Mouse (Mus musculus) hindbrain, embryonic 12.5 days (tissue): ENCODE measurements around the gene Cdk9. TPM values are rescaled to one million over a fixed set of nuclear protein-coding genes. Genes with fewer than 3 reads are reported as not detected.

Experiments used
- ATAC-seq: fragments of 200-750 bp; cut with Nextera tagmentation; 2 replicates; pipeline ENCODE4 v1.8.0; 2017; ENCODE audit warnings: moderate TSS enrichment; ENCODE audit not compliant: low FRiP score
- H3K27ac ChIP-seq: fragments of 300-500 bp; sonication (generic); 2 replicates; pipeline ENCODE4 v1.5.1; 2016; ENCODE audit warnings: mild to moderate bottlenecking
- H3K27me3 ChIP-seq: fragments of 300-500 bp; sonication (generic); 2 replicates; pipeline ENCODE4 v1.6.1; 2016; ENCODE audit warnings: mild to moderate bottlenecking
- H3K36me3 ChIP-seq: fragments of 300-500 bp; sonication (generic); 2 replicates; pipeline ENCODE4 v1.6.1; 2016; ENCODE audit warnings: mild to moderate bottlenecking
- H3K4me1 ChIP-seq: fragments of 300-500 bp; sonication (generic); 2 replicates; pipeline ENCODE4 v1.6.1; 2016
- H3K4me2 ChIP-seq: fragments of 300-500 bp; sonication (generic); replicated peaks from 2 replicates; pipeline ENCODE4 v1.6.1; 2016; ENCODE audit warnings: mild to moderate bottlenecking
- H3K4me3 ChIP-seq: fragments of 300-500 bp; sonication (generic); 2 replicates; pipeline ENCODE4 v1.5.1; 2016; ENCODE audit warnings: mild to moderate bottlenecking
- H3K9ac ChIP-seq: fragments of 300-500 bp; sonication (generic); 2 replicates; pipeline ENCODE4 v1.6.1; 2016; ENCODE audit warnings: mild to moderate bottlenecking, moderate library complexity
- H3K9me3 ChIP-seq: fragments of 300-500 bp; sonication (generic); replicated peaks from 2 replicates; pipeline ENCODE4 v1.6.1; 2016; ENCODE audit warnings: mild to moderate bottlenecking
- WGBS: fragments of 180-500 bp; shearing (Covaris S2); methylation state at CpG from one replicate; pipeline ENCODE4 v1.1.7; 2016; 5-methylcytosine and 5-hydroxymethylcytosine counted together
- polyA plus RNA-seq: library from polyadenylated mRNA; unstranded; fragments of >200 nt; fragmentation: Nextera tagmentation; extraction: Ambion mirVana; gene quantifications from 2 replicates; pipeline ENCODE4 v1.2.1, GENCODE M21; 2016

Gene Cdk9
- polyA plus RNA-seq: 99.0 and 101 TPM in 2 replicates

DNA sequence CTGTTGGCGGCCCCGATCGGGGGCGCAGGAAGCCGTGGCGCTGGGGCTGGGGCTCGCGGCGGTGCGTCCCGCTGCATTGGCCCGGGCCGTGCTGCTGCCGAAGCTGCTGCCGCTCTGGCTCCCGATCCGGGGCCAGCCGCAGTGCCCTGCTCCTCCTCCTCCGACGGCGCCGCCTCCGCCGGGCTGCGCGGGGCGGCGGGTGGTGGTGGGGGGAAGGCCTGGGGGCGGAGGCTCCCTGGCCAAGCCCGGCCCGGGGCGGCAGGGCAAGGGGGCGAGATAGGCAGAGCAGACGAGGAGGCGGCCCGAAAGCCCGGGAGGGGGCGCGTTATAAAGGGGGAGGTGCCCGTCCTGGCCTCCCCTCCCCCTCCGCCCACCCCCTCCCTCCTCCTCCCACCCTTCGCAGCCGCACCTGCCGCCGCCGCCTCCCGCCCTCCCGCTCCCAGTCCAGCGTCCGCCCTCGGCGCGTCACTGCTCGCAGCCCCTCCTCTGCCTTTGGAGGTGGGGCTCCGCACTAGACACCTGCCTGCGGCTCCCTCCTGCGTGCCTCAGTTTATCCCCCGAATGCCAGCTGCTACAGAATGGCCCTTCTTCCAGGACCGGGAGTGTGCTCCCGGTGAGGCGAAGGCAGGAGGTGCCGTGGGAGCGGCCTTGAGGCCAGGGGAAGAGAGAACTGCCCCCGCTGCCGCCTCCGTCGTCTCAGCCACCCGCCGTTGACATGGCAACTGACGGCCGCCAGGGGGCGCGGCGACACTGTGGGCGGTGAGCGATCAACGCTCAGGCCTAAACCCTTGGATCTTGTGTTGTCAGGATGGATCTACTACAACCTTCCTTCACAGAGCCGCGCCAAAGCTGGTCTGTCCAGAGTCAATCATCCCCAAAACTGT is at the start of gene Cdk9:
TSS of gene Cdk9 (minus strand) at position 143 of the 884 bp plus-strand sequence.
- H3K27me3 ChIP-seq: no peaks in the 10 kb centered on the region
- peak within 1 kb of the TSS; percentile 94 for H3K9ac ChIP-seq
- H3K4me2 ChIP-seq: peak within 1 kb of the TSS; percentile 97
- peaks cover 22% of the 10 kb centered on the region for H3K4me1 ChIP-seq
- peaks cover 24% of the 10 kb centered on the region for H3K36me3 ChIP-seq
- ATAC-seq: peak; percentile 82
- under 1% methylated on average over 44 of the region's 79 CpGs for WGBS
- H3K9me3 ChIP-seq: no peaks in the 10 kb centered on the region
- H3K4me3 ChIP-seq: peak within 1 kb of the TSS; percentile 93
- peak within 1 kb of the TSS; percentile 99 for H3K27ac ChIP-seq

DNA sequence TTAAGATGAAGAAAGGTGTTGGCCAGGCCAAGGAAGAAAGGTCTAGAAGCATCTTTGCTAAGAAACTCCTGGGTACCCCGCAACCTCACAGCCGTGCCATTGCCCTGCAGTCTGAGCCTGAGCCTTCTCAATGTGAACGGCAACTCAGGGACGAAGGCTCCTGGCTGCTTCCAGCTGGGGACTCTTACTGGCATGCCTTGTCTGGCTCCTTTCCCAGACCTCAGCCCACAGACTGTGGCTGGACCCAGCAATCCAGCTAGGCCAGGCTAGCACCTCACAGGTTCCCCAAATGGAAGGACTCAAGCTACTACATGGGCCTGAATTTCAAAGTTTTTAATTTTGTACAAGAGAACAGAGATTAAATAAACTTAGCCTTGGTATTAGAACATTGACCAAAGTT is 49.0 kb upstream of the Cdk9 start:
- ATAC-seq: no peak
- Histone ChIP-seq H3K4me3 (no peak overlapping the region), H3K9me3 (no peaks in the 10 kb centered on the region), H3K27me3 (no peaks in the 10 kb centered on the region), H3K4me2 (no peak overlapping the region), H3K4me1 (peaks cover 20% of the 10 kb centered on the region), H3K36me3 (peaks cover 34% of the 10 kb centered on the region), H3K27ac (no peak overlapping the region), H3K9ac (no peak overlapping the region)
- WGBS: 90% methylated on average over 4 of the region's 4 CpGs

DNA sequence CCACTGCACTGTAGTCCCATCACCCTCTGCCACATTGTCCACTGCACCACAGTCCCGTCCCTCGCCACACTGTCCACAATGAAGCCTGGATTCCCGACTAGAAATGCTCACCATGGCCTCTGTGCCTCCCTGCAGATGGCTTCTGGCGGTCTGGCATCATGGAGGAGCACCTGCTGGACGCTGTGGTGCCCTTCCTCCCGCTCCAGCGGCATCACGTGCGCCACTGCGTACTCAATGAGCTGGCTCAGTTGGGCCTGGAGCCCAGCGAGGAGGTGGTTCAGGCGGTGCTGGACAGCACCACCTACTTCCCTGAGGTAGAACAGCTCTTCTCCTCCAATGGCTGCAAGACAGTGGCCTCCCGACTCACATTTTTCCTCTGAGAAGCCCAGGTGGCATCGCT is 48.5 kb upstream of the Cdk9 start:
- 88% methylated on average over 14 of the region's 14 CpGs for WGBS
- Histone ChIP-seq H3K36me3 (peaks cover 34% of the 10 kb centered on the region), H3K27ac (no peak overlapping the region), H3K9ac (no peak overlapping the region), H3K4me3 (no peak overlapping the region), H3K4me1 (peaks cover 16% of the 10 kb centered on the region), H3K27me3 (no peaks in the 10 kb centered on the region), H3K4me2 (no peak overlapping the region), H3K9me3 (no peaks in the 10 kb centered on the region)
- ATAC-seq: no peak

DNA sequence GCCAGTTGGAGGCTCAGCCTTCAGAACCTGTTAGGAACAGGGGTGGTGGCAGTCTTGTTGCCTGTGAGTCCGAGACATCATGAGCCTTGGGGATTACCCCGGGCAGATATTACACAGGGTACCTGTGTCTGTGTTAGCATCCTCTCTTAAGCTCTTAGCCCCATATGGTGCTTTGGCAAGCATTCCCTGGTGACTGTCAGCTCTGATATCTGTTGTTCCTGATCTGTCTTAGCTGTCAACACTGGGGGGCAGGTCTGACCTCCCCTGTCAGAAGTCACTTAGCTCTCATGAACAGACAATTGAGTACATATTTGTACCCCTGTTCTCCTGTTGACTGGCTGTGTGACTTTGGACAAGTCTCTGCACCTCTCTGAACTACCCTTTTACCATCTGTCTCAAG is 46.1 kb upstream of the Cdk9 start:
- Histone ChIP-seq H3K4me2 (no peak overlapping the region), H3K9ac (no peak overlapping the region), H3K4me1 (peaks cover 16% of the 10 kb centered on the region), H3K36me3 (peaks cover 44% of the 10 kb centered on the region), H3K27me3 (no peaks in the 10 kb centered on the region), H3K4me3 (no peak overlapping the region), H3K9me3 (no peaks in the 10 kb centered on the region), H3K27ac (no peak overlapping the region)
- no peak for ATAC-seq
- 93% methylated on average over 2 of the region's 2 CpGs for WGBS

DNA sequence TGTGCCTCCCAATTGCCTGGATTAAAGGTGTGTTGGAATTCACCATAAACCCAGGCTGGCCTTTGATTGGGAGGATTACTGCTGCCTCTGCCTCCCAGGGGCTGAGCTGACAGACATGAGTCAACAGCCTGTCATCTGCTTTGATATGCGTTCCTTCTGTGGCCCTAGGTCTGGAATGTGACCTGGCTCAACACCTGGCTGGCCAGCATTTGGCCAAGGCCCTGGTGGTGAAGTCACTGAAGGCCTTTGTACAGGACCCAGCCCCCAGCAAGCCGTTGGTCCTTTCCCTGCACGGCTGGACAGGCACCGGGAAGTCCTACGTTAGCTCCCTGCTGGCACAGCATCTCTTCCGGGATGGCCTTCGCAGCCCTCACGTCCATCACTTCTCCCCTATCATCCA is 45.6 kb upstream of the Cdk9 start:
- ATAC-seq: no peak
- no peaks in the 10 kb centered on the region for H3K27me3 ChIP-seq
- H3K4me2 ChIP-seq: no peak overlapping the region
- no peak overlapping the region for H3K4me3 ChIP-seq
- WGBS: 66% methylated on average over 8 of the region's 8 CpGs
- H3K36me3 ChIP-seq: peaks cover 47% of the 10 kb centered on the region
- no peak overlapping the region for H3K27ac ChIP-seq
- peak overlapping the region; percentile 84; the same call in 1 of the 2 replicates for H3K9ac ChIP-seq
- peaks cover 16% of the 10 kb centered on the region for H3K4me1 ChIP-seq
- no peaks in the 10 kb centered on the region for H3K9me3 ChIP-seq

GRCm38 (mm10) chr2:32757056-32757845 is 44.4 kb upstream of the Cdk9 start, which contains the start of gene Tor2a:
Tor2a (plus strand) TSS chr2:32757234.
- peak within 1 kb of the TSS; percentile 84 for H3K9ac ChIP-seq
- H3K27ac ChIP-seq: peak within 1 kb of the TSS; percentile 90
- no peaks in the 10 kb centered on the region for H3K9me3 ChIP-seq
- peak; percentile 92 for ATAC-seq
- H3K4me2 ChIP-seq: peak within 1 kb of the TSS; percentile 55
- no peaks in the 10 kb centered on the region for H3K27me3 ChIP-seq
- peak within 1 kb of the TSS; percentile 71 for H3K4me3 ChIP-seq
- WGBS: under 1% methylated on average over 65 of the region's 66 CpGs
- peaks cover 43% of the 10 kb centered on the region for H3K36me3 ChIP-seq
- peaks cover 19% of the 10 kb centered on the region for H3K4me1 ChIP-seq

DNA sequence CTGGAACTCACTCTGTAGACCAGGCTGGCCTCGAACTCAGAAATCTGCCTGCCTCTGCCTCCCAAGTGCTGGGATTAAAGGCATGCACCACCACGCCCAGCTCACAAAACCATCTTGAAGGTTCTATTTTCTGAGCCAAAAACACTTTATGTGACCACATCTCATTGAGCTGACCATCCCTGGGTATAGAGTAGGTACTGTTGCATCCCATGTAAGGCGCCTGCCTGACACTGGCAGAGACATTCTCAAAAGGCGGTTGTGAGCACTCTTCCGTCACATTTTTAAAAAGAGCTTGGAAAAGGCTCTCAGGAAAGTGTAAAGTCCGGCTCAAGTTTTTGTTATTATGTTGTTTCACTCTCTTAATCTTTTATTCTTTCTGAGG is 43.8 kb upstream of the Cdk9 start:
- no peaks in the 10 kb centered on the region for H3K27me3 ChIP-seq
- no peak overlapping the region for H3K27ac ChIP-seq
- peak overlapping the region; percentile 55; the same call in 1 of the 2 replicates for H3K4me2 ChIP-seq
- peak; percentile 41; the same call in 1 of the 2 replicates for ATAC-seq
- 34% methylated on average over 6 of the region's 6 CpGs for WGBS
- no peaks in the 10 kb centered on the region for H3K9me3 ChIP-seq
- peaks cover 25% of the 10 kb centered on the region for H3K4me1 ChIP-seq
- H3K9ac ChIP-seq: no peak overlapping the region
- no peak overlapping the region for H3K4me3 ChIP-seq
- H3K36me3 ChIP-seq: peaks cover 37% of the 10 kb centered on the region

DNA sequence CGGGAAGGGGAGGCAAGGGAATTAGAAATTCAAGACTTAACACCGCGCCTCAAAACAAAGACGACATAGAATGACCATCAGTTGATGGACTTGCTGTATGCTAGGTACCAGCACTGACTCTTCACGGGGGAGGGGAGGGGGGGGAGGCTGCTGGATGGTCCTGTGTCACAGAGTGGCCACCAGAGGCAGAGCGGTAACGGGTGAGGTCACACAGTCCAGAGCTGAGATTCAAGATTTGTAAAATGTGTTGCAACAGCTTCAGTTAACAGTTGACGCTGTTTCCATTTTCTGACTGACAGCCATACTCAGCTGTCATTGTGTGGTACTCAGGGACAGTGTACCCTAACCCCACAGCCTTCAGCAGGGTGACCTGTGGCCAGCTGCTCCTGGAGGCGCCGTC is 39.3 kb upstream of the Cdk9 start:
- no peaks in the 10 kb centered on the region for H3K27me3 ChIP-seq
- peak overlapping the region; percentile 88 for H3K27ac ChIP-seq
- H3K4me1 ChIP-seq: peaks cover 24% of the 10 kb centered on the region
- peak overlapping the region; percentile 57 for H3K4me2 ChIP-seq
- ATAC-seq: no peak
- peak overlapping the region; percentile 35 for H3K4me3 ChIP-seq
- H3K36me3 ChIP-seq: peaks cover 41% of the 10 kb centered on the region
- 62% methylated on average over 10 of the region's 10 CpGs for WGBS
- H3K9ac ChIP-seq: peak overlapping the region; percentile 63; the same call in 1 of the 2 replicates
- H3K9me3 ChIP-seq: no peaks in the 10 kb centered on the region

GRCm38 (mm10) chr2:32751665-32752033 is 38.8 kb upstream of the Cdk9 start:
- Histone ChIP-seq H3K9ac (peak overlapping the region; percentile 63), H3K4me2 (peak overlapping the region; percentile 57), H3K27me3 (no peaks in the 10 kb centered on the region), H3K4me3 (peak overlapping the region; percentile 35), H3K4me1 (peaks cover 24% of the 10 kb centered on the region), H3K9me3 (no peaks in the 10 kb centered on the region), H3K27ac (peak overlapping the region; percentile 88), H3K36me3 (peaks cover 47% of the 10 kb centered on the region)
- no peak for ATAC-seq
- WGBS: 17% methylated on average over 9 of the region's 10 CpGs

DNA sequence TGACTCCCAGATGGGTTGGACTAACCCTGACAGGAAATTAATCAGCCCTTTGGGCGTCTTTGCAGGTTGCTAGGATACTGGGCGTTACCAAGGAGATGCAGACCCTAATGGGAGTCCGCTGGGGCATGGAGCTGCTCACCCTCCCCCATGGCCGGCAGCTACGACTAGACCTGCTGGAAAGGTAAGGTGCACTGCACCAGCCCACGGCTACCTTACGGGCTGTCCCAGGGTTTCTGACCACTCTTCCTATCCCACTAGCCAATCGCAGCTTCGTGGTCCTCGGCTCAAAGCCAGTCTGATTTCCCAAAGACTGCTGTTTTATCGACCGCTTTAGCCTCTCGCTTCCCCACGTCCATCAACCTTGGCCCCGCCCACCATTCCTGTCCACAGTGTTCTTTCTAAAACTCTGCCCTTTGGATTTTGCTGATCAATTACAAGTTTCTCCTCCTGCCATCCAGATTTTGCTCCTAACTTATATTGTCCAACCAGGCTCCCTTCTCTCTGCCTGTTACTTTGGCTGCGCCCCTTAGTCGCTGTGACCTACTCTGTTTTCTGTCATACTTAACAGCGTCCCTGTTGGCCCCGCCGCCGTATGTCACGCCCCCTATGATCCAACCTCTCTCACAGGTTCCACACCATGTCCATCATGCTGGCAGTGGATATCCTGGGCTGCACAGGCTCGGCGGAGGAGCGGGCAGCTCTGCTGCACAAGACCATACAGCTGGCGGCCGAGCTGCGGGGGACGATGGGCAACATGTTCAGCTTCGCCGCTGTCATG is 38.2 kb upstream of the Cdk9 start:
- 7% methylated on average over 31 of the region's 31 CpGs for WGBS
- H3K36me3 ChIP-seq: peaks cover 52% of the 10 kb centered on the region

GRCm38 (mm10) chr2:32750199-32750598 is 37.3 kb upstream of the Cdk9 start:
- no peak for ATAC-seq
- Histone ChIP-seq H3K4me3 (no peak overlapping the region), H3K9ac (no peak overlapping the region), H3K27ac (peak overlapping the region; percentile 88), H3K36me3 (peaks cover 61% of the 10 kb centered on the region), H3K4me1 (peaks cover 24% of the 10 kb centered on the region), H3K27me3 (no peaks in the 10 kb centered on the region), H3K9me3 (no peaks in the 10 kb centered on the region), H3K4me2 (peak overlapping the region; percentile 57; the same call in 1 of the 2 replicates)
- WGBS: 73% methylated on average over 7 of the region's 7 CpGs

More for the DNA sequence above, 38.2 kb upstream of the Cdk9 start:
- Histone ChIP-seq H3K4me1 (peaks cover 24% of the 10 kb centered on the region), H3K9me3 (no peaks in the 10 kb centered on the region), H3K9ac (peak overlapping the region; percentile 63), H3K27ac (peak overlapping the region; percentile 88), H3K4me3 (peak overlapping the region; percentile 35), H3K27me3 (no peaks in the 10 kb centered on the region), H3K4me2 (peak overlapping the region; percentile 57)
- ATAC-seq: peak; percentile 87
